8 mouse cellular contexts compared by ENCODE assay signal in genomic region chr9:58541895-58542338, GRCm38 (mm10). TPM values are rescaled to one million over a fixed set of nuclear protein-coding genes. Genes with fewer than 3 reads are reported as not detected.
DNase-seq lines count a peak whose midpoint lies in the region; ATAC-seq and TF ChIP-seq lines count a peak whose summit lies in the region.

No protein-coding gene starts in this region.

- in situ Hi-C loops in CH12.LX (cut with MboI; ENCODE audit: low pct_ligation_motif_present, low pct_unique_long_range_greater_than_20kb, low sequenced_read_pairs): loop anchor here (10.0 kb wide), 2 partner anchors 113 to 333 kb away; no protein-coding TSS in a partner anchor

- H3K4me3 ChIP-seq in CH12.LX (replicated peaks in 1 of 3; ENCODE audit: low read depth in 2 of 3, low read length in 2 of 3, poor library complexity in 1 of 3): no peak overlapping the region
- no peak overlapping the region for H3K4me3 ChIP-seq in bone marrow macrophage, adult 2 months (ENCODE audit: insufficient read depth, low read length)
- H3K4me3 ChIP-seq in lung, embryonic 14.5 days (ENCODE audit: low read depth, low read length): no peak overlapping the region

- 26% methylated on average over 6 of the region's 6 CpGs for WGBS in lung, embryonic 14.5 days

- H3K4me2 ChIP-seq in CH12.LX (ENCODE audit: insufficient read depth, low read depth, poor library complexity, severe bottlenecking): no peak overlapping the region
- no peak overlapping the region for H3K4me2 ChIP-seq in lung, embryonic 14.5 days

- peak; percentile 77 for DNase-seq in CH12.LX (ENCODE audit: extremely low read depth)
- peak; percentile 60 to 80 for DNase-seq in frontal cortex, postnatal 14 days (ENCODE audit: low spot score in 2 of 2)
- DNase-seq in layer of hippocampus, adult 9-10 months (ENCODE audit: low spot score): peak; percentile 50
- peak; percentile 92 for DNase-seq in lung, embryonic 14.5 days
- DNase-seq in ovary, postnatal 14 days (ENCODE audit: low spot score): peak; percentile 52
- peak; percentile 88 for DNase-seq in urinary bladder, postnatal 14 days (ENCODE audit: low spot score)

- H3K27me3 ChIP-seq in CH12.LX (replicated peaks): no peaks in the 10 kb centered on the region
- no peaks in the 10 kb centered on the region for H3K27me3 ChIP-seq in lung, embryonic 14.5 days (ENCODE audit: insufficient read depth, low read length)

- TF ChIP-seq EP300 in CH12.LX (IDR thresholded peaks at IDR 0.05; ENCODE audit: low read length): no peak

- ATAC-seq in hematopoietic stem cell, adult 5-6 weeks (replicated peaks in 1 of 2; ENCODE audit: insufficient read depth in 1 of 2, low FRiP score in 2 of 2, low TSS enrichment in 1 of 2, low read depth in 1 of 2, poor library complexity in 2 of 2, severe bottlenecking in 2 of 2): peak; percentile 85 to 91
- peak; percentile 83 for ATAC-seq in lung, embryonic 14.5 days (ENCODE audit: insufficient read depth)

- no peaks in the 10 kb centered on the region for H3K79me2 ChIP-seq in CH12.LX (replicated peaks; ENCODE audit: control insufficient read depth, extremely low read depth, insufficient read depth, poor library complexity, severe bottlenecking)

- H3K9me3 ChIP-seq in CH12.LX (replicated peaks; ENCODE audit: low read length): peaks cover 6% of the 10 kb centered on the region
- no peaks in the 10 kb centered on the region for H3K9me3 ChIP-seq in lung, embryonic 14.5 days (ENCODE audit: low read depth, low read length)

- H3K27ac ChIP-seq in CH12.LX (ENCODE audit: insufficient read depth, low read depth): no peak overlapping the region
- H3K27ac ChIP-seq in bone marrow macrophage, adult 2 months (ENCODE audit: insufficient read depth, low read depth, low read length): peak overlapping the region; percentile 71
- peak overlapping the region; percentile 55 for H3K27ac ChIP-seq in lung, embryonic 14.5 days (ENCODE audit: low read depth)

- TF ChIP-seq POLR2A in CH12.LX (IDR thresholded peaks at IDR 0.05; ENCODE audit: low read depth, low read length): no peak
- no peak for TF ChIP-seq POLR2A in bone marrow macrophage, adult 2 months (IDR thresholded peaks at IDR 0.05; ENCODE audit: borderline replicate concordance, low read depth, low read length)

- H3K4me1 ChIP-seq in CH12.LX (ENCODE audit: control insufficient read depth in 1 of 2, insufficient read depth in 2 of 2): peaks cover 16 to 65% of the 10 kb centered on the region in 2 experiments
- H3K4me1 ChIP-seq in bone marrow macrophage, adult 2 months (ENCODE audit: control insufficient read depth, insufficient read depth, low read length): peaks cover 59% of the 10 kb centered on the region
- 0 out of 2 replicates have a peak, but pooled peaks cover 5% of the 10 kb centered on the region for H3K4me1 ChIP-seq in lung, embryonic 14.5 days (ENCODE audit: insufficient read depth)

- H3K9ac ChIP-seq in CH12.LX (ENCODE audit: insufficient read depth, low read depth): no peak overlapping the region
- 0 out of 2 replicates have a peak overlapping the region, but pooled peaks have one; percentile 9 for H3K9ac ChIP-seq in lung, embryonic 14.5 days

- H3K36me3 ChIP-seq in CH12.LX (replicated peaks in 1 of 2; ENCODE audit: control insufficient read depth in 1 of 2, insufficient read depth in 1 of 2, low read length in 1 of 2): no peaks in the 10 kb centered on the region
- peaks cover 25% of the 10 kb centered on the region for H3K36me3 ChIP-seq in lung, embryonic 14.5 days (ENCODE audit: insufficient read depth)

- no peak for TF ChIP-seq CTCF in CH12.LX (conservative IDR thresholded peaks at IDR 0.05 in 1 of 2, IDR thresholded peaks at IDR 0.05 in 1 of 2; ENCODE audit: low read depth in 2 of 2, low read length in 2 of 2)
- no peak for TF ChIP-seq CTCF in bone marrow macrophage, adult 2 months (IDR thresholded peaks at IDR 0.05; ENCODE audit: low read depth, low read length)
- TF ChIP-seq CTCF in lung, embryonic 14.5 days (IDR thresholded peaks at IDR 0.05; ENCODE audit: low read depth): no peak

- TF ChIP-seq RAD21 in CH12.LX (IDR thresholded peaks at IDR 0.05; ENCODE audit: low read depth, low read length): no peak

- dilution Hi-C loops in CH12.LX (cut with MboI; ENCODE audit: extremely low pct_ligation_motif_present, extremely low pct_unique_long_range_greater_than_20kb, low sequenced_read_pairs): no loop called here

TF ChIP-seq in CH12.LX, 34 proteins besides CTCF, POLR2A, EP300 and RAD21:
- TF ChIP-seq MAFK (IDR thresholded peaks at IDR 0.05; ENCODE audit: insufficient replicate concordance, low read length) (peak; percentile 95), ETS1 (conservative IDR thresholded peaks at IDR 0.05; ENCODE audit: low read depth, low read length) (peak; percentile 46), NELFE (IDR thresholded peaks at IDR 0.05; ENCODE audit: low read depth, low read length) (no peak), SMC3 (IDR thresholded peaks at IDR 0.05; ENCODE audit: low read depth, low read length) (no peak)

RNA-seq across cellular contexts. Expression of gene Cd276, which starts 13.3 kb away (rescaled TPM):
- total RNA-seq in CH12.LX (2012; rRNA removed) (0.55 and 0.97 TPM in 2 replicates), CH12.LX (2014; rRNA removed) (0.59 and 0.78 TPM in 2 replicates)
- polyA plus RNA-seq in CH12.LX (2012; ENCODE audit: insufficient read length, low read depth): 1.3 and 4.3 TPM in 2 replicates
- polyA plus RNA-seq in bone marrow macrophage, adult 2 months (2012; ENCODE audit: insufficient read depth, insufficient read length, missing spikeins): 8.7 and 9.3 TPM in 2 replicates
- 1.6 and 2.6 TPM in 2 replicates for total RNA-seq in hematopoietic stem cell, adult 5-6 weeks (2017)
- polyA plus RNA-seq in lung, embryonic 14.5 days (2014; fragmentation: Nextera tagmentation; extraction: Ambion mirVana): 51.0 and 55.0 TPM in 2 replicates

RNA-seq across cellular contexts. Expression of gene Nptn, which starts 40.1 kb away (rescaled TPM):
- total RNA-seq in CH12.LX (2012; rRNA removed) (48.4 and 62.4 TPM in 2 replicates), CH12.LX (2014; rRNA removed) (172 and 175 TPM in 2 replicates)
- polyA plus RNA-seq in CH12.LX (2012; ENCODE audit: insufficient read length, low read depth): 118 and 184 TPM in 2 replicates
- polyA plus RNA-seq in bone marrow macrophage, adult 2 months (2012; ENCODE audit: insufficient read depth, insufficient read length, missing spikeins): 570 and 586 TPM in 2 replicates
- total RNA-seq in hematopoietic stem cell, adult 5-6 weeks (2017): 45.5 and 64.8 TPM in 2 replicates
- polyA plus RNA-seq in lung, embryonic 14.5 days (2014; fragmentation: Nextera tagmentation; extraction: Ambion mirVana): 124 and 140 TPM in 2 replicates

RNA-seq across cellular contexts. Expression of gene Insyn1, which starts 53.5 kb away (rescaled TPM):
- total RNA-seq in CH12.LX (2012; rRNA removed) (3.0 and 5.5 TPM in 2 replicates), CH12.LX (2014; rRNA removed) (1.1 and 2.4 TPM in 2 replicates)
- 2.5 and 2.6 TPM in 2 replicates for polyA plus RNA-seq in CH12.LX (2012; ENCODE audit: insufficient read length, low read depth)
- not detected in 2 replicates for polyA plus RNA-seq in bone marrow macrophage, adult 2 months (2012; ENCODE audit: insufficient read depth, insufficient read length, missing spikeins)
- total RNA-seq in hematopoietic stem cell, adult 5-6 weeks (2017): 0.38 TPM in 1 of 2 replicates, not detected in the other
- 1.9 and 3.0 TPM in 2 replicates for polyA plus RNA-seq in lung, embryonic 14.5 days (2014; fragmentation: Nextera tagmentation; extraction: Ambion mirVana)
